Mouse (Mus musculus) MEL (cell line): Measurements from ENCODE around the gene Disp3.

ENCODE experiments used
- POLR2A ChIP-seq, 2 experiments: IDR thresholded peaks; 2 replicates each; pipeline ENCODE4 v1.6.1; 2011 to 2012; ENCODE audit warnings: low read length in 2 of 2, mild to moderate bottlenecking in 2 of 2, control low read depth in 1 of 2, improper control_type of control experiment in 1 of 2, low read depth in 1 of 2, moderate library complexity in 1 of 2; ENCODE audit not compliant: control insufficient read depth in 1 of 2, insufficient read depth in 1 of 2, poor library complexity in 1 of 2
- ZC3H11A ChIP-seq: IDR thresholded peaks from 2 replicates; pipeline ENCODE4 v1.6.1; 2012; ENCODE audit warnings: low read depth, mild to moderate bottlenecking, inconsistent platforms, low read length, improper control_type of control experiment

DNA sequence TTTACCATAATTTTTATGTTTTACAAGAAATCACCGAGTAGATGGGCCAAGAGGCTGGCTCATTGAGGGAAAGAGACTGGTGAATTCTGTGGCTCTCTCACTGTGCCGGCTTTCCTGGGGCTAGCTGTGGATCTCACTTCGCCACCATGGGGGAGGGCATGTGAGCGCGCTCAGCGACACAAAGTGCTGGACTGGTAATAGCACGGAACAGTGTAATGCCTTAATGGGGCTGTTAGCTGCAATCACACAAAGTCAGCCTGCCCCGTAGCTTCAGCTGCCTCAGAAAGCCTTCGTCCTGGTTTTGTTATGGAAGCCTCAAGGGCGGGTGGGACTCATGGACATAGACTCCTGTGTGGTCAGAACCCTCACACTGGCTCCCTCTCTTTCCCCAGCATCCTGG is 89.0 kb downstream of the Disp3 start:
- TF ChIP-seq ZC3H11A = no peak
- no peak for TF ChIP-seq POLR2A (IDR thresholded peaks at IDR 0.05; ENCODE audit: control insufficient read depth in 1 of 2, insufficient read depth in 1 of 2, low read depth in 1 of 2, low read length in 2 of 2, poor library complexity in 1 of 2)
